Mouse (Mus musculus) adrenal gland, postnatal 36 days (tissue): ENCODE measurements at regions not wholly inside any gene's neighbourhood (a gene's known extent, or its start where the extent isn't known, plus 50 kb on each side); places are given as distances from the start of the nearest gene placed in this dataset.
A peak's percentile ranks its signal among the peaks of the same experiment; 100 is the strongest.
"Not testable (repeated sequence)": the region's sequence is repeated elsewhere in the genome, so short reads cannot be mapped to it uniquely, and the experiment has no call there.

Experiments used
- DNase-seq, 2 experiments: peaks; one replicate each; pipeline ENCODE4 v3.0.0; 2021; ENCODE audit warnings: mixed read lengths in 1 of 2

- DNase-seq, result no peak
These were observed 147.2 kb downstream of the Hira start for GRCm38 (mm10) chr16:19024010-19024532.

GRCm38 (mm10) chr16:19025227-19025932 lies 148.5 kb downstream of the Hira start:
- no peak for DNase-seq

GRCm38 (mm10) chr16:19027096-19027495 lies 150.3 kb downstream of the Hira start:
- no peak for DNase-seq

- no peak for DNase-seq
These were observed 155.7 kb downstream of the Hira start for GRCm38 (mm10) chr16:19032582-19032981.

GRCm38 (mm10) chr16:19035781-19036180 lies 158.9 kb downstream of the Hira start:
- DNase-seq, result no peak

- DNase-seq, result no peak
These were observed 160.8 kb downstream of the Hira start for GRCm38 (mm10) chr16:19037681-19038080.

- no peak for DNase-seq
These were observed 176.0 kb downstream of the Hira start for GRCm38 (mm10) chr16:19052791-19053190.

- DNase-seq, result no peak
These were observed 183.5 kb downstream of the Hira start for GRCm38 (mm10) chr16:19060343-19060742.

GRCm38 (mm10) chr16:19061796-19062195 lies 185.0 kb downstream of the Hira start:
- DNase-seq, result peak in 1 of 2 experiments; percentile 10

- DNase-seq, result no peak
These were observed 185.9 kb downstream of the Hira start for GRCm38 (mm10) chr16:19062557-19063400.

GRCm38 (mm10) chr16:19063401-19063762 lies 186.5 kb downstream of the Hira start:
- DNase-seq, result no peak

GRCm38 (mm10) chr16:19064397-19064796 lies 187.6 kb downstream of the Hira start:
- no peak for DNase-seq

GRCm38 (mm10) chr16:19065543-19066141 lies 188.8 kb downstream of the Hira start:
- DNase-seq, result no peak

GRCm38 (mm10) chr16:19066700-19067310 lies 190.0 kb downstream of the Hira start:
- no peak for DNase-seq

- DNase-seq, result not testable (repeated sequence)
These were observed 206.7 kb downstream of the Hira start for GRCm38 (mm10) chr16:19083503-19083902.

- DNase-seq, result no peak
These were observed 211.1 kb downstream of the Hira start for GRCm38 (mm10) chr16:19087914-19088313.
